Mouse (Mus musculus) liver, embryonic 15.5 days (tissue): Measurements from ENCODE around the gene Eva1a. TPM values are rescaled to one million over a fixed set of nuclear protein-coding genes. Genes with fewer than 3 reads are reported as not detected.

Source experiments
- ATAC-seq: fragments of 200-750 bp; cut with Nextera tagmentation; 2 replicates; pipeline ENCODE4 v1.8.0; 2017; ENCODE audit warnings: moderate number of reproducible peaks, mild to moderate bottlenecking, moderate library complexity; ENCODE audit not compliant: insufficient read depth
- H3K27ac ChIP-seq: fragments of 300-500 bp; sonication (generic); replicated peaks from 2 replicates; pipeline ENCODE4 v1.5.1; 2015; ENCODE audit warnings: mild to moderate bottlenecking, inconsistent platforms
- H3K27me3 ChIP-seq: fragments of 300-500 bp; sonication (generic); 2 replicates; pipeline ENCODE4 v1.6.1; 2015; ENCODE audit warnings: mild to moderate bottlenecking, inconsistent platforms
- H3K36me3 ChIP-seq: fragments of 300-500 bp; sonication (generic); replicated peaks from 2 replicates; pipeline ENCODE4 v1.6.1; 2015; ENCODE audit warnings: moderate library complexity, mild to moderate bottlenecking, inconsistent platforms
- H3K4me1 ChIP-seq: fragments of 300-500 bp; sonication (generic); replicated peaks from 2 replicates; pipeline ENCODE4 v1.6.1; 2015; ENCODE audit warnings: inconsistent platforms
- H3K4me2 ChIP-seq: fragments of 300-500 bp; sonication (generic); 2 replicates; pipeline ENCODE4 v1.6.1; 2015; ENCODE audit warnings: moderate library complexity, mild to moderate bottlenecking, inconsistent platforms
- H3K4me3 ChIP-seq: fragments of 300-500 bp; sonication (generic); replicated peaks from 2 replicates; pipeline ENCODE4 v1.5.1; 2015; ENCODE audit warnings: mild to moderate bottlenecking, inconsistent platforms
- H3K9ac ChIP-seq: fragments of 300-500 bp; sonication (generic); 2 replicates; pipeline ENCODE4 v1.6.1; 2015; ENCODE audit warnings: moderate library complexity, mild to moderate bottlenecking, inconsistent platforms
- H3K9me3 ChIP-seq: fragments of 300-500 bp; sonication (generic); replicated peaks from 2 replicates; pipeline ENCODE4 v1.6.1; 2016; ENCODE audit warnings: inconsistent platforms
- WGBS: fragments of 180-500 bp; shearing (Covaris S2); methylation state at CpG from one replicate; pipeline ENCODE4 v1.1.7; 2015; ENCODE audit warnings: mixed read lengths; ENCODE audit not compliant: insufficient replicate concordance; 5-methylcytosine and 5-hydroxymethylcytosine counted together
- polyA plus RNA-seq: library from polyadenylated mRNA; unstranded; fragments of >200 nt; fragmentation: Nextera tagmentation; extraction: Ambion mirVana; gene quantifications from 2 replicates; pipeline ENCODE4 v1.2.1, GENCODE M21; 2015

Eva1a gene
- polyA plus RNA-seq, 1 experiment from 2014 or later: 9.8 TPM

DNA sequence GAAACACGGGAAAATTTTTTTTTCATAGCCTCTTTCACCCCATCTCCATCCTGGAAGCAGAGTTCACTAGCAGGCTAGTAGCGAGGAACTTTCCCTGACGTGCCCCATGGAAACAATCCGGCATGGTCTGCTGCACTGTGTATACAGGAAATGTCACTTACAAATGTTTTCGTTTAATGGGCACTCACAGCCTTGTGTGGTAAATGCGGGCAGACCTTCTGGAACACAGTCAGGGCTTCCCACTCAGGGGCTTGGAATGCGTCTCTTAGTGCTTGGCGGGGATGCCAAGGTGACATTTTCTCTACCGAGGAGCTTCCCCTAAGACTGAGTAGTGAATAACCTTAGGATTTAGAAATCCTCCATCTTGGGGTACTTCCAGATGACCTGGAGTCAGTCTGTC is 87.0 kb downstream of the Eva1a start:
- Histone ChIP-seq H3K9ac (no peak overlapping the region), H3K9me3 (no peaks in the 10 kb centered on the region), H3K4me1 (no peaks in the 10 kb centered on the region), H3K36me3 (no peaks in the 10 kb centered on the region), H3K4me2 (no peak overlapping the region), H3K27ac (no peak overlapping the region), H3K4me3 (no peak overlapping the region), H3K27me3 (no peaks in the 10 kb centered on the region)
- no peak for ATAC-seq
- WGBS: 56% methylated on average over 9 of the region's 9 CpGs

DNA sequence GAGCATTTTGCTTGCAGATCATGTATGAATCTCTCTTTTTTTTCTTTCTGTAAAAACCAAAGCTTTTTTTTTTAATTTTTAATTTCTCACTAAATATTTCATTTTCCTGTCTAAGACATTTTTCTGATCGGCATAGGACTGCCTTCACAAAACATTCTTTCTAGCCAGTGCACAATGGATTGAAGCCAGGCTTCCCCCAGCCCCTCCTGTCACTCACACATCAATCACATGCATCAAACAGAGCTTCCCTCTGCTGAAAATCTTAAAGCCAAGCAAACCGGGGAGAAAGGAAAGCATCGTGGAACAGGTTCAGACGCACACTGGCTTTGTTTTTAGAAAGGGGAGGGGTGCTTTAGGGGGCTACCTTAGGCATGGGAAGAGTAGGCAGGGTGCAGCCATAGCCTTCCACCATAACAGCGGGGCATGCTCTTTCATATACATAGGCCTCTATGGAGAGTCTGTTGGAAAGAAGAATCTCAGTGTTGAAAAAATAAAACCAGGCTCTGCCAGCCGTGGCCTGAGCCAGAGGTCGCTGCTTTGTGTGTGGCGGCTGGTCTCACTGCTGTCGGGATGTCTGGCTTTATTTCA is 88.9 kb downstream of the Eva1a start:
- no peaks in the 10 kb centered on the region for H3K36me3 ChIP-seq
- H3K9me3 ChIP-seq: no peaks in the 10 kb centered on the region
- whole genome bisulfite sequencing: 64% methylated on average over 9 of the region's 9 CpGs
- no peak overlapping the region for H3K9ac ChIP-seq
- no peak overlapping the region for H3K27ac ChIP-seq
- no peaks in the 10 kb centered on the region for H3K27me3 ChIP-seq
- no peak for ATAC-seq
- H3K4me2 ChIP-seq: no peak overlapping the region
- no peaks in the 10 kb centered on the region for H3K4me1 ChIP-seq
- no peak overlapping the region for H3K4me3 ChIP-seq

DNA sequence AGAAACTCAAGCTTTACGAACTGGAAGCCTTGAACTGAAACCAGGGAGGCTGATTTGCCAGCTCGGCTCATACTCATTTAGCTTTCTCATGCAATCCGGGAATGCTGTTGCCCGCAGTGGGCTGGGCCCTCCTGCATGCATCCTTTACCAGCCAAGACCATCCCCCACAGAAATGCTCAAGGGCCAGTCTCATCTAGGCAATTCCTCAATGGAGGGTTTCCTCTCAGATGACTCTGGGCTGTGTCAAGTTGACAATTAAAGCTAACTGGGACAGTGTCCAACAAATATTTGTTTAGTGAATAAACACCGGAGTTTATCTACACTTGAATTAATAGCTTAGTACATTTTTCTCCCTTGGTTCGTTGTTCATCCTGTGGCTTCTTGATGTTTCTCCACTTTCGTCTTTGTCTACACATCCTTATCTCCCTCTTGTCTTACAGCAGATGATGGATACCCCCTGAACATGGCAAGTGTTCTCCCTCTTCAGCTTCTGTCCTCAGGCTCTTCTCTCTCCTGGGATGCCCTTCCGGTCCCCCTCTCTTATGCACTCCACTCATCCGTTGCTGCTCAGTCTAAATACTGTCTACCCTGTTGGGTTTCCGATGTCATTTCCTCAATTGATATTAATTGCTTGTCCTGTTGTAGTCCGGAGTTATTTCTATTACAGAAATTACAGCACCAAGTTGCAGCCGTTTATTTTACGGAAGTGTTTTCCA is 92.2 kb downstream of the Eva1a start:
- H3K4me3 ChIP-seq: no peak overlapping the region
- H3K27ac ChIP-seq: no peak overlapping the region
- no peaks in the 10 kb centered on the region for H3K27me3 ChIP-seq
- no peak overlapping the region for H3K9ac ChIP-seq
- no peaks in the 10 kb centered on the region for H3K9me3 ChIP-seq
- WGBS: 68% methylated on average over 13 of the region's 13 CpGs
- ATAC-seq: no peak
- no peaks in the 10 kb centered on the region for H3K36me3 ChIP-seq
- H3K4me2 ChIP-seq: no peak overlapping the region
- no peaks in the 10 kb centered on the region for H3K4me1 ChIP-seq

DNA sequence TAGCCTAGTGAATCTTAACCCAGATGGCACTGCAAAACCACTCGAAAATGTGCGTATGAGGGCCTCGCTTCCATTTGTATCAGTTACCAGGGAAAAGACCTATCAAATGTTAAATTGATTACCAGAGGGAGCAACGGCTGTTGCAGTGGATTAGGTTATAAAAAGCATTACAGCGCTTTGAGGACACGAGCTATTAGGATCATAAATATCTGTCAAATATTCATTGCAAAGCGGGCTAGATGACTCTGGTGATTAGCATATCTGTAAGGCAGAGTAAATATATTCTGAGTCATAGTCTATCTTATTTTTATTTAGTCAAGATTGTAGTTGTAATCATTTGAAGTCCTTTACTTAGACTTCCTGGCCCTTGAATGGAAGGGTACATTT is 92.7 kb downstream of the Eva1a start:
- Histone ChIP-seq H3K4me3 (no peak overlapping the region), H3K4me2 (no peak overlapping the region), H3K36me3 (no peaks in the 10 kb centered on the region), H3K9me3 (no peaks in the 10 kb centered on the region), H3K27ac (no peak overlapping the region), H3K27me3 (no peaks in the 10 kb centered on the region), H3K4me1 (no peaks in the 10 kb centered on the region), H3K9ac (no peak overlapping the region)
- WGBS: 68% methylated on average over 7 of the region's 7 CpGs
- ATAC-seq: no peak

DNA sequence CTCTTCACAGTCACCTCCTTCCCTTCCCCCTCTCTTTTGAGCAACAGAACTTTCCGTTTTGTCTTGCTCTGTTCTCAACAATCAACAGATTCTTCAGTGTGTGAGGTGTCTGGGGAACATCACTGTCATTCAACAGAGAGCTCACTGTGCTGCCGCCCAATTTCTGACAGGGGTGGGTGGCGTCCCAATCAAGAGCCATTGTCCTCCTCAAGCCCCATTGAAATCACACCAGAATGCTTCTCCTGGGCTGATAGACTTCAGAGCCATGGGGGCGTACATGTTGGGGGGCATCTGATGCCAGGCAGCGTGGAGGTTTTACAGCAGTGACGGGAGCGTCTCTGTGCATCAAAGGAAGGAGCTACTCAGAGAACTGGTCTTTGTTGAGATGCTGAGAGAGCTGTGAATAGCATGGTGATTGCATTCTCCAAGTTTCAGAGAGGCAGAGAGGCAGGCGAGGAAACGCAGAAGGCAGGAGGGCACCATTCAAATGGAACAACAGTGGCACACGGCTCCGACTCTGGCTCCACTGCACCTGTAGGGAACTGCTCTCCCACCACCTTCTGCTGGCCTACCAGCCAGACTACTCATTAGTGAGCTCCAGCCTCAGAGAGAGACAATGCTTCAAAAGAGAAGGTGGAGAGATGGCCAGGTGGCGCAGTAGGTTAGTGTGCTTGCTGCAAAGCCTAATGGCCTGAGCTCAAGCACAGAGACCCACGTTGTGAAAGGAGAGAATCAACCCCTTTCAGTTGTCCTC is 95.3 kb downstream of the Eva1a start:
- ATAC-seq: no peak
- WGBS: 66% methylated on average over 13 of the region's 13 CpGs
- no peaks in the 10 kb centered on the region for H3K4me1 ChIP-seq

More for the DNA sequence above, 95.3 kb downstream of the Eva1a start:
- Histone ChIP-seq H3K9ac (no peak overlapping the region), H3K27me3 (no peaks in the 10 kb centered on the region), H3K27ac (no peak overlapping the region), H3K4me3 (no peak overlapping the region), H3K36me3 (no peaks in the 10 kb centered on the region), H3K4me2 (no peak overlapping the region), H3K9me3 (no peaks in the 10 kb centered on the region)

Other genes starting within 250 kb of the Eva1a start
- 2.5 TPM in 2 replicates for gene Gcfc2, start 117.4 kb upstream of the Eva1a start, polyA plus RNA-seq
- gene Mrpl19, start 75.1 kb upstream of the Eva1a start, polyA plus RNA-seq: 17.4 and 19.3 TPM in 2 replicates